Mouse (Mus musculus): Measurements from ENCODE around the gene Cenpp.

Gene Cenpp

GRCm38 (mm10) chr13:49465875-49466274 lies 186.7 kb downstream of the Cenpp start:
- in situ Hi-C loops (cut with MboI, MseI), result no loop called here

GRCm38 (mm10) chr13:49462921-49463320 lies 189.7 kb downstream of the Cenpp start:
- in situ Hi-C loops (cut with MboI, MseI), result no loop called here

GRCm38 (mm10) chr13:49461458-49462132 lies 191.0 kb downstream of the Cenpp start:
- in situ Hi-C loops (cut with MboI, MseI), result no loop called here

- in situ Hi-C loops (cut with MboI, MseI), result no loop called here
These were observed 191.7 kb downstream of the Cenpp start for GRCm38 (mm10) chr13:49460692-49461414.

- in situ Hi-C loops (cut with MboI, MseI), result no loop called here
These were observed 192.3 kb downstream of the Cenpp start for GRCm38 (mm10) chr13:49460276-49460675.

- in situ Hi-C loops (cut with MboI, MseI), result loop anchor here (5.0 kb wide), 1 partner anchor 188 kb away; no protein-coding TSS in a partner anchor
These were observed 203.3 kb downstream of the Cenpp start for GRCm38 (mm10) chr13:49449318-49449749.

- in situ Hi-C loops (cut with MboI, MseI), result no loop called here
These were observed 208.1 kb downstream of the Cenpp start for GRCm38 (mm10) chr13:49444451-49444850.

GRCm38 (mm10) chr13:49436170-49436569 lies 216.4 kb downstream of the Cenpp start:
- in situ Hi-C loops (cut with MboI, MseI), result no loop called here

GRCm38 (mm10) chr13:49435745-49436144 lies 216.8 kb downstream of the Cenpp start:
- in situ Hi-C loops (cut with MboI, MseI), result no loop called here

GRCm38 (mm10) chr13:49433268-49434029 lies 219.1 kb downstream of the Cenpp start:
- in situ Hi-C loops (cut with MboI, MseI), result no loop called here

GRCm38 (mm10) chr13:49430529-49430928 lies 222.1 kb downstream of the Cenpp start:
- in situ Hi-C loops (cut with MboI, MseI), result no loop called here

- in situ Hi-C loops (cut with MboI, MseI), result loop anchor here (10.0 kb wide), 3 partner anchors 227 to 1667 kb away; partner anchors contain the start of genes Cenpp, Fam120a and Nol8
These were observed 224.4 kb downstream of the Cenpp start for GRCm38 (mm10) chr13:49428042-49428675.

GRCm38 (mm10) chr13:49426736-49427135 lies 225.8 kb downstream of the Cenpp start:
- in situ Hi-C loops (cut with MboI, MseI), result loop anchor here (10.0 kb wide), 3 partner anchors 228 to 1668 kb away; partner anchors contain the start of genes Cenpp, Fam120a and Nol8

- in situ Hi-C loops (cut with MboI, MseI), result loop anchor here (10.0 kb wide), 3 partner anchors 233 to 1673 kb away; partner anchors contain the start of genes Cenpp, Fam120a and Nol8
These were observed 230.6 kb downstream of the Cenpp start for GRCm38 (mm10) chr13:49421959-49422358.

GRCm38 (mm10) chr13:49421606-49421917 lies 231.0 kb downstream of the Cenpp start:
- in situ Hi-C loops (cut with MboI, MseI), result loop anchor here (10.0 kb wide), 3 partner anchors 233 to 1673 kb away; partner anchors contain the start of genes Cenpp, Fam120a and Nol8

GRCm38 (mm10) chr13:49420754-49421605 lies 231.6 kb downstream of the Cenpp start, which contains the start of gene Ippk:
Gene Ippk, plus strand, starts transcription at chr13:49421249.
- in situ Hi-C loops (cut with MboI, MseI), result loop anchor here (10.0 kb wide), 3 partner anchors 234 to 1674 kb away; partner anchors contain the start of genes Cenpp, Fam120a and Nol8

All from T-helper 2 cell (primary cell).